Comparison of ENCODE assay signal across 35 mouse cellular contexts in the genomic region with DNA sequence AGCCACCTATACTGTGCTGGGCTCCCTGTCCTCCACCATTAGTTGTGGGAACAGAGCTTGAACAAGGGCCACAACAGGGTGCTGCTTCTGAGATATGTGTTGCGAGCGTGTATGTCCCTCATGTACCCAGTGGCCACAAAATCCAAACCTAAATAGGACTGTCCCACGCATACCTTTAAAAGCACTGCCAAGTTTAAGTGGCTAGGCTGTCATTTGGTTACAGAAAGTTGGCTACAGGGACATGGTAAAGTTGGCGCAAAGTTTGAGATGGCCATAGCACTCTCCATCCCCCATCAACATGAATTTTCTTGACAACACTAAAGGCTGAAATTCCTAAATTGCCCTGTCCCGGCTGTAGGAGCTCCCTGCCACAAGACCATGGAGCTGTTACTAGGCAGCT. TPM values are rescaled to one million over a fixed set of nuclear protein-coding genes. Genes with fewer than 3 reads are reported as not detected.
"Had no signal": no experiment of that assay in that cellular context is flagged by ENCODE, and none has a peak within 500 bp of the region (broad histone marks: within the 10 kb centered on the region; RNA-seq: fewer than 3 reads in every experiment).

No protein-coding gene starts in this region.

- H3K27me3 ChIP-seq: heart, embryonic 12.5 days; heart, embryonic 13.5 days; heart, embryonic 15.5 days; hindbrain, embryonic 12.5 days; hindbrain, embryonic 13.5 days; hindbrain, embryonic 15.5 days; intestine, embryonic 15.5 days; kidney, embryonic 15.5 days had no signal

- DNase-seq: heart, postnatal 10 days; heart, postnatal 14 days; heart, postnatal 36 days; heart, postnatal 4 days; kidney, adult 11 months; kidney, adult 18-20 months; kidney, adult 2 months; kidney, adult 8-10 months; kidney, adult 9 months; kidney, postnatal 10 days; kidney, postnatal 14 days; kidney, postnatal 25 days; kidney, postnatal 36 days; kidney, postnatal 4 days; layer of hippocampus, adult 9-11 months; layer of hippocampus, postnatal 36 days had no signal

- H3K4me1 ChIP-seq: heart, embryonic 10.5 days; heart, embryonic 12.5 days; heart, embryonic 13.5 days; hindbrain, embryonic 10.5 days; hindbrain, embryonic 12.5 days; hindbrain, embryonic 13.5 days; intestine, embryonic 15.5 days; kidney, embryonic 15.5 days had no signal

- H3K9ac ChIP-seq: heart, embryonic 12.5 days; heart, embryonic 13.5 days; heart, embryonic 15.5 days; hindbrain, embryonic 12.5 days; hindbrain, embryonic 13.5 days; hindbrain, embryonic 14.5 days; hindbrain, embryonic 15.5 days; intestine, embryonic 15.5 days; kidney, embryonic 15.5 days had no signal

- H3K4me2 ChIP-seq: heart, embryonic 11.5 days; heart, embryonic 12.5 days; heart, embryonic 13.5 days; heart, embryonic 15.5 days; hindbrain, embryonic 12.5 days; hindbrain, embryonic 13.5 days; hindbrain, embryonic 14.5 days; hindbrain, embryonic 15.5 days; intestine, embryonic 15.5 days; kidney, embryonic 15.5 days had no signal

- ATAC-seq: hindbrain, embryonic 16.5 days; hindbrain, postnatal 0 days; inflammation-experienced regulatory T-cells, adult 6 months; intestine, embryonic 15.5 days; intestine, embryonic 16.5 days; intestine, postnatal 0 days had no signal

- H3K9me3 ChIP-seq: heart, embryonic 10.5 days; heart, embryonic 12.5 days; heart, embryonic 13.5 days; heart, embryonic 15.5 days; hindbrain, embryonic 10.5 days; hindbrain, embryonic 12.5 days; hindbrain, embryonic 13.5 days; hindbrain, embryonic 15.5 days; intestine, embryonic 15.5 days; kidney, embryonic 15.5 days had no signal

- H3K4me3 ChIP-seq: heart, embryonic 10.5 days; heart, embryonic 12.5 days; heart, embryonic 13.5 days; heart, embryonic 15.5 days; hindbrain, embryonic 10.5 days; hindbrain, embryonic 12.5 days; hindbrain, embryonic 13.5 days; hindbrain, embryonic 15.5 days; intestine, embryonic 15.5 days; kidney, embryonic 15.5 days; layer of hippocampus, adult 2 months had no signal

- H3K27ac ChIP-seq: heart, embryonic 10.5 days; heart, embryonic 13.5 days; heart, embryonic 15.5 days; hindbrain, embryonic 10.5 days; hindbrain, embryonic 12.5 days; hindbrain, embryonic 13.5 days; hindbrain, embryonic 14.5 days; hindbrain, embryonic 15.5 days; hindbrain, postnatal 0 days; intestine, embryonic 15.5 days; kidney, embryonic 15.5 days; kidney, postnatal 0 days; layer of hippocampus, adult 2 months had no signal

RNA-seq across cellular contexts. Expression of a gene that starts 40.5 kb away (rescaled TPM):
- polyA plus RNA-seq: inflammation-experienced regulatory T-cells, adult 6 months had no signal
